Mouse (Mus musculus) ovary, postnatal 10 days (tissue): ENCODE data around the gene Epb41l2.
A peak's percentile ranks its signal among the peaks of the same experiment; 100 is the strongest.

Experiments used
- DNase-seq: peaks from one replicate; pipeline ENCODE4 v3.0.0; 2022; ENCODE audit warnings: low spot score

Epb41l2 gene

DNA sequence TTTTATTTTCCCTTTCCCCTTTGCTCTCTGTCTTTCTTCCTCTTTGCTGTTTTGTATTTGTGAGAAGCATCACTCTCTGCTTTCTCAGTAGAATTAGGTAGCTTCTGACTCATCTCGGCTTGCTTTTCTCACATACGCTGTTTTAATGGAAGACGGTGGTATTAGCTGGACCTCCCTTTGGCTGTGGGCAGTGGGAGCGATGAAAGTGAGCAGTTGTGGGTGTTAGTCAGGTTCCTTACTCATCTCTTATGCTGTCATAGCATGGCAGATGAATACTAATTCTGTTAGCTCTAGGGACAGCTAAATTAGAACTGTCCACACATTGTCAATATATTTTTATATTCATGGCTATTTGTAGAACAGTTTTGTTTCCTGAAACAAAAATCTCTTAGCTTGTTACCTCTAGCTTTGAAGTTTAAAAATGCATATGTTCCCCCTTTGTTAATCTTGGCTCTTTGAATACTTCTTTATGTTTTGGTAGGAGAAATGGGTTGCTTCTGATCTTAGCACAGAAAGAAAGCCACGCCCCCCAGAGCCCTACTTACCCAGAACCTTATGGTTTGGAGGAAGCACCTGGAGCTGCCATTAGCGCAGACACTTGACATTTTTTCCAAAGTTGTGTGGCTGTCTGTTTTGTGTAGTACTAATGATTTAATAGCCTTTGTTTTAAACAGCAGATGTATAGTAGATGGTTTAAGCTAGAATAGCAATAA, 78.1 kb downstream of the Epb41l2 start:
- no peak for DNase-seq

DNA sequence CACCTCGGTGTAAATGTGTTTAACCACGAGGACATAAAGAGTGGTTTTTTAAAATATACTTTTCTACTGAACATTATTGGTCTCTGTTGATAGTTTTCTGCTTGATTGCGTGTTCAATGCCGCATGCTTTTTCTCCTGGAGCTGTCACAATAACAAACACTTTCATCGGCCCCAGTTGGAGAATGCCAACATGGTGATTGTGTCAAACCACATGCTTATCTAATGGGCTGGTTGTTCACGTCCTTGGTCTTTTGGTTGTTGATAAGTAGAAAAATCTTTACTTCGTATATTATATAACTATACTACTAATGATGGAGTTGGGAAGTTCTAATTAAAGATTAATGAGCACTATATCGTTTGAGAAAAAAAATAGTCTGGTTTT, 78.7 kb downstream of the Epb41l2 start:
- DNase-seq, result no peak

DNA sequence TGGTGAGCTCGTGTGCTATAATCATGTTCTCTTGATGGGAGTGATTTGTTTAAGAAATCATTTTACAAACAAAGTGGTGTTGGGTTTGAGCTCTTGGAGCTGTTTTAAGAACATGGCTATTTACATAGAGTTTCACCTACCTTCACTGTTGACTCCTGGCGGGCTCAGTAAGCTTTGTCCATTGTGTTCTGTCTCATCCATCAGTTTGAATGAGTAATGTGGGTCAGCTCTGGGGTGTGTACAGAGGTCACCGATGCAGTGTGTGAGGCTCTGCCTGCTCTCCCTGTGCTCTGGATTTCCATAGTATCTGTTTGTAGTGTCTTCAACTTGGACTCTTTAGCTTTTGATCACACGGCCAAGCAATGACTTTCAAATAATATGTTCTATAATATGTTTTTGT, 79.6 kb downstream of the Epb41l2 start:
- no peak for DNase-seq

DNA sequence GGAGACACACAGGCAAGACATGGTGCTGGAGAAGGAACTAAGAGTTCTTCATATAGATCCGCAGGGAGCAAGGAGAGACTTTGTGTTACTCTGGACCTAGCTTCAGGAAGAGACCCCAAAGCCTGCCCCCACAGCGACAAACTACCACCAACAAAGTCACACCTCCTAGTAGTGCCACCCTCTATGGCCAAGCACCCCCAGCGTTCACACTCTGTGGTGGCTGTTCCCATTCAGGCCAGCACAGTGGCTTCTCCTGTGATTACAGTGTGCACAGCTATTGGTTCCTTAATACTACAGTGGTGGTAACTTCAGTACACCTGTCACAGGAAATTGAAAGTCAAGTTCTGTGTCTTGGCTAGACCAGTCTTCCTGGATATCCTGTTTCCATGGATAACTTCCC, 80.3 kb downstream of the Epb41l2 start:
- DNase-seq, result no peak

DNA sequence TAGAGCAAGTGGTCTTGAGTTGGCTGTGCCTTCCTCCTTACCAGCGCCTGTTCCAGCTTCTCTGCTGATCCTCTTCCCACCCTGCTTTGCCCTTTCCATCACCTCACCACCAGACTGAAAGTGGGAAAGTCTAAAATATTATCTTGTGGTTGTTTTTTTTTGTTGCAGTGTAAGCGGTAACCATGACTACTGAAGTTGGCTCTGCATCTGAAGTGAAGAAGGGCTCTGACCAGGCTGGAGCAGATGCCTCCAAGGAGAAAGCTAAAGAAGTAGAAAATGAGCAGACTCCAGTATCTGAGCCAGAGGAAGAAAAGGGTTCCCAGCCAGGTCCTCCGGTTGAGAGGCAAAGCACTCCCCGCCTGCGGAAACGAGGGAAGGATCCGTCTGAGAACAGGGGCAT, 81.8 kb downstream of the Epb41l2 start:
- no peak for DNase-seq

DNA sequence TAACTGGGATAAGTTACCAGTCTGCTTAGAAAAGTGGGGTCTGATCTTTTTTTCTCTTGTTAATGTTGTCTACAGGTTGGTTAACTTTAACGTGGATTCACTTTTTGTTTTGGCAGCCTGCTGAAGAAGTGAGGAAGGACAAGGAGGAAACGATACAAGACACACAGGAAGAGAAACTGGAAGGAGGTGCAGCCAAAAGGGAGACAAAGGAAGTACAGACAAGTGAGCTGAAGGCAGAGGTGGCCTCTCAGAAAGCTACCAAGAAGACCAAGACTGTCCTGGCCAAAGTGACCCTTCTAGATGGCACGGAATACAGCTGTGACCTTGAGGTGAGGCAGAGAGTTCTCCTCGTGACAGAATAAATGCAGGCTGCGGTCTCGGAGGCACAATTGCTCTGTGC, 84.0 kb downstream of the Epb41l2 start:
- no peak for DNase-seq

DNA sequence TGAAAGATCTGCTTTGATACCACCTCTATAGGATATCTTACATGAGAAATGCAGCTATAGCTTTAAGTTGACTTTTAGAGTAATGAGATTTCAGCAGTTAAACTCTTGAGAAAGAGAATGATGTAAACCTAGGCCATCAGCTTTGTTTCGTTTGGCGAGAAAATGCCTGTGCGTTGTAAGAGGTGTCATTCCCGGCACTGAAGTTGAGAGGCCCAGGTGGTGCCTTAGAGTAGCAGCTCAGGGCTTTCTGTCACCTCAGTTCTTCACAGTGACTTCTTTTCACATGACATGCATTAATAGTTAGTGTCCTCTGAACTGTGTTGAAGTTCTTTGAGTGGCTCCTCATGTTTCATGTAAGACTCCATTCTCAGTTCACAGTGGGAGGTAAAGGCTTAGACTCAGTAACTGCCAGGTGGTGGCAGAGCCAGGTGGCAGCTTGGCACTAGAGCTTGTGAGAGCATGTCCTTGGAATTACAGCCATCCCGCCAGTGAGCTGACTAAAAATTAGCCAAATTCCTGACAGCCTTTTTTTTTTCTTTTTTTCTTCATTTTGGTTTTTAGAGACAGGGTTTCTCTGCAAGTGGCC, 84.7 kb downstream of the Epb41l2 start:
- DNase-seq, result no peak

DNA sequence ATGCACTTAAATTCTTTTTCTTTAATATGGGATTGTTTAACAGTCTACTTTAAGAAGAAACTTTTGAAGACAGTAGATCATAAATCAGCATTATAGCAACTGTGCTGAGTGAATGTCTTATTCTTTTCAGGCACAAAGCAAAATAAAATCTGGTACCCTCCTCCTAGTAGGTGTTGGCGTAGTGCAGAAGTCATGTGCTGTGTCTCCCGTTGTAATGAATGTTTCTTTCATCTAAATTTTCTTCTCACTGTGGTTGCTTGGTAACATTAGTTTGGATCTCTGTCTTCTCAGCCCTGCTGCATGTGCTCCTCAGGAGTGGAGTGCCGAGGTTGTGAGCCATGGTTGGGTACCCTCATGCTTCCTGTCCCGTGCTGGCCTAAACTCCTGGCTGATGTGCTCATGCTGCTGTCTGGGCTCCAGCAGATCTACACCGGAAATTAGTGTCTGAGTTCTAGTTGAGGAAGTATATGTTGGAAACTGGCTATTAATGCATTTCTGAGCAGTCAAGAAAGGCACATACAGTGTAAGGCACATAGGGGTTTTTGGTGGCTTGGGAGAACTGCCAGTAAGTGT, 87.4 kb downstream of the Epb41l2 start:
- no peak for DNase-seq

DNA sequence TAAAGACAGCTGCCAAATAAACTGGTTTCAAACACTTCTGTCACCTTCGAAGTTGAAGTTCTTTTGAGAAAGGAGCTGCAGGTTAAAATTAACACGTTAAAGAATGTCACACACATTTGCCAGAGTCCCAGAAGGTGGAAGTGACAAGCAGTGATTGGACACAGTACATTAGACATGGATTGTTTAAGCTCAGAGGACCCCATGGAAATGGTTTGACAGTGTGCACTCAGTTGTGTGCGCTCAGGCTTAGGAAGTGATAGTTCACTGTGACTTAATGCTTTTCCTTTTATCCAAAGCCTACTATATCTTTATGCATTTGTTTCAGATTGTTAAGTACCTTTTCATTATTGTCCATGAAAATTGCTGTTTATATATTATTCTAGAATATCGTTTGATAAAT, 89.1 kb downstream of the Epb41l2 start:
- no peak for DNase-seq

DNA sequence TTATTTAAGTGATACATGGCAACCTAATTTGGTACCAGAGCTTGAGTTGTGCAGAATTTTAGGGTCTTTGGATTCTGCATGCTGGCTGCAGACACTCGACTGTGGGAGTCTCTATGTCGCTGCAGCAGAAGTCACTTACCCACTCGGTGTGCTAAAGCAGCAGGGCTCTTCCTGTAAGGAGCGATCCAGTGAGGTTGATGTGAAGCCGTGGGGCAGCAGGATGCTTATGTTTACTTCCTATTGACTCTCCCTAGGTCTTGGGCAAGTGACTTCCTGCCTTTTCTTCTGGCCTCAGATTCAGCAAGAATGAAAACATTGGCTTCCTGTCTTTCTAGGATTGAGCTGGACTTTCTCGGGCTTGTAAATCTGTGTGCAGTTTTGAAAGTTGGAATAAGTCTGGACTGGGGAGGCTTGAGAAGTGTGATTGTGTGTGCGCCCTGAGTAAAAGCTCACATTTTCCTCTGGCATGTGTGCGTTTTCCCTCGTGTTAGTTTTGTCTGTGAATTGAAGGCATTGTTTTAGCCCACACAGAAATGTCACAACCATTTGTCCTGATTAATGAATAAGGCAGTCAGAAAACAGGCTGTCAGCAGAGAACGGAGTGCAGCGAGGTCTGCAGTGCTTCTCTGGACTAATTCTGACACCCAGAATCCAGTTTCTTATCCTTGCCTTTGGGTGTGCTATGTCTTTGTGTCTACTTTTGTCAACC, 89.9 kb downstream of the Epb41l2 start:
- no peak for DNase-seq

DNA sequence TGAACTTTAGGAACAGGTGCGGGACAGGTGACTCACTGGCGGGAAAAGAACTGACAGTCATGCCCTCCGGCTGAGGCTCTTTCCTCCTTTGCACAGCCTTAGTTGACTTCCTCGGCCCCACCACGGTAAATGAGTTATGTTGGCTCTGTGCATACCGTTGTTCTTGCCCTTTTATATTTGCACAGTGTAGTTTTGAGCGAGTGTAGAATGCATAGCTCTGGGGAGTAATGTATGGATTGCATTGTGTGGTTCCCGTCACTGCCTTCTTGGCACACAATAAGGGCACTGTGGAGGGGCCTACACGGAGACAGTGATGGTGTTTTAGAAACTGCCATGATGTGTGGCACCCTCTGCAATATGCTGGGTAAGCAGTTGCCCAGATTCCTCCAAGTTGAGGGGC, 93.6 kb downstream of the Epb41l2 start:
- DNase-seq, result no peak

DNA sequence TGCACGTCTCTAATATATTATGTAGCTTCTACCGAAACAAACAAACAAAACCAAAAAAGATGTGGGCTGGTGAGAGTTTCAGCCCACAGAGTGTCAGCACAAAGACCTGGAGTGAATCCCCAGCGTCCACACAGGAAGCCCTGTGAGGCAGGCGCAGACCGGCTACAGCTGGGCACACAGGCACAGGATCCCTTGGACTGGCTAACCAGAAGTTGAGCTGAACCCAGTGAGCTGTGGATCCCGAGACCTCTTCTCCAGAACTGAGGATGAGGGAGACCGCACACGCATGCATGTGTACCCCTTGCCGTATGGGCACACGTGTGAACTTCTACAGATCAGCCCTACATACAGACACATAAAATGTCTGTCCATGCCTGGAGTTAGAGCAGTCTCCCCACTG, 94.2 kb downstream of the Epb41l2 start:
- no peak for DNase-seq

DNA sequence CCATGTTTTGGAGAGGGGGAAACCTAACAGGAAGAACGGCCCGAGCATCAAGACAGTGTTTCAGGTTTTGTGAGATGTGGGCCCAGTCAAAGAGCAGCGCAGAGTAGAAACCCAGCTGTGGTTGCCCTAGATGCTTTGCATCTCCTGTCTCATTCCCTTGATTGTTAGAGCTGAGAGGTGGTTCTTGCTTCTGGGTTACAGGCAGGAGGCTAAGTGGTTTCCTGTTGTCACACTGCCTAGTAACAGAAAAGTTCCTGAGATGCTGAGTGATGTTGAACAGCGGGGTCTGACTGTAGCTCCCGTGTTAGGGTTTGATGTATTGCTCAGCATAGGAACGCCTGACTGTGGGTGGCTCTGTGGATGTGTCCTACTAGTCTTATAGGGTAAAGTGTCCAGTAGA, 97.5 kb downstream of the Epb41l2 start:
- DNase-seq, result no peak

DNA sequence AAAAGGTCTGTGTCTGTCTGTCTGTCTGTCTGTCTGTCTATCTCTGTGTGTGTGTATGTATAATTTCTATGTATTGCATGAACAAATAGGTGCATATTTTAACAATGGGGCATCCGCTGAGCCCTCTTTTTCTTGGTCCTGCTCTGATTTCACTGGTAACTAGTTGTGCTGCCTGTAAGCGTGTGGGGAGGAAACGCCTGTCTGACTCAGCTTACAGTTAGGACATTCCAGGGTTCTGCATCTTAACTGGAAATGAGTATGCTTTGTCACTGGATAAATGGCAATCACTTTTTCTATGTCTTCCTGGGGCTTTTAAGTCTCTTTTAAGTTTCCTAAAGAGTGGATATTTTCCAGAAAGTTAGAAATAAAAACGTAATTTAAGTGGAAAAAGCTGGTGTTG, 98.4 kb downstream of the Epb41l2 start:
- DNase-seq, result no peak

DNA sequence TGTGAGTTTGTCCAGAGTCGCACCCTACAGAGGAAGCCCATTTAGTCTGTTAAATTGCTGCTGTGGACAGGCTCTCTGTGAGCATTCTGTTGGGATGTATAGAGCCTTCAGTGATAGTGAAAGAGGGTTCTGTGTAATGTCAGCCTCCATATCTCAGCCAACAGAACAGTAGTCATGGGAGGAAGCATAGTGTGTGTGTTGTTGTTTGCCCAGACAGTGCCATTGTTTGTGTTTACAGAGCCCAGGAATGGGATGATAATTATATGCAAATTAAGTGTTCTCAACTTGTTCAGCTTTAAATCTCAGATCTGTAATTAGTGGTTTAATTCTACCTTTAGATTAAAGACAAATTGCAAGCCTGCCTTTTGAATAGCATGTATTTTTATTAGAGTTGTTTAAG, 102.2 kb downstream of the Epb41l2 start:
- no peak for DNase-seq

DNA sequence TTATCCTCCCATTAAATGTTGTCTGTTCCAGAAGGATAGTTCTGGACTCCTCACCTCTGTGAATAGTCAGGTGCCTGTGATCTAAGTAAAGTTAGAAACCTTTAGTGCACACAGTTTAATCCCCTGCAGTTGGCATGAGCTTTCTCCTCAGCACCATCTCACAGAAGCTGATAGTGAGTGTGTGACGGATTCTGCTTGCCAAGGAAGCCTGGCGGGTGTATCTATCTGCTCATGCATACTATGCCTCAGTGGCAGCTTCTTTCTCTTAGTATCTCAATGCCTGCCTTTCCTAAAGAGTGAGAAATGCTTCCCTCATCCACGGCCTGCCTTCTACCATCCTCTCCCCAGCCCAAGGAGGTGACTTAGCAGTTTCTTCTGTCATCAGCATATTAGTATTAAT, 103.1 kb downstream of the Epb41l2 start:
- no peak for DNase-seq

DNA sequence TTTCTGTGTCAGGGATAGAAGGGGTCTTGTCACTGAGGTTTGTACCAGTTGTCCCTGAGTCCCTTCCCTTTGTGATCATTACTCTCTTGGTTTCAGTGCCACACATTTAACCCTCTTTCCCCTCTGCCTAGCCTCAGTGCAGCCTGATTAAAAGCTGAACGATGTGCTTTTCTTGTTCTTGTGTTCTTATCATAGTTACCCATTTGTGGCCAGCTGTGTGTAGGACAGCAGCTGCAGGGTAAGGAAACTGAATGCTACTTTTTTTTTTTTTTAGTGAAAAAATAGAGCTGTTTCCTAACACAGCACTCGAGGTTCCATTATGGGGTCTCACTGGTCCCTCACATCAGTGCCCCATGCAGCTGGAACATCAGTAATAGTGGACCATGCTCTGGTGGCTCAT, 106.9 kb downstream of the Epb41l2 start:
- DNase-seq, result no peak

DNA sequence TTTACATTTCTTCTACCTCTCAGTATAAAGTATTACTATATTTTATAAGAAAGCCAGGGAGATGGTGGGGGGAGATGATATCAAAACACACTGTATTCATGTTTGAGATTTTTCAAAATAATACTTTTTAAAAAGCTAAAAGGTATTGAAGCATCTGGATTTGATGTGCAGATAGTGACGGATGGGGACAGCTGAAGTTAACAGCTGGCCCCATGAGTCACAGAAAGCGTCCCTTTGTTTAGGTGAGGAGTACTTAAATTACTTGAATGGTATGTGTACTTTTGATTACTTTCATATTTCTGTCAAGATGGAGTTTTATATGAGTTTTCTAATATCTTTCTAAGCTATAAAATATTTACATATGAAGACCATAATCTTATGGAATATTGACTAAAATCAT, 112.3 kb downstream of the Epb41l2 start:
- DNase-seq, result no peak

DNA sequence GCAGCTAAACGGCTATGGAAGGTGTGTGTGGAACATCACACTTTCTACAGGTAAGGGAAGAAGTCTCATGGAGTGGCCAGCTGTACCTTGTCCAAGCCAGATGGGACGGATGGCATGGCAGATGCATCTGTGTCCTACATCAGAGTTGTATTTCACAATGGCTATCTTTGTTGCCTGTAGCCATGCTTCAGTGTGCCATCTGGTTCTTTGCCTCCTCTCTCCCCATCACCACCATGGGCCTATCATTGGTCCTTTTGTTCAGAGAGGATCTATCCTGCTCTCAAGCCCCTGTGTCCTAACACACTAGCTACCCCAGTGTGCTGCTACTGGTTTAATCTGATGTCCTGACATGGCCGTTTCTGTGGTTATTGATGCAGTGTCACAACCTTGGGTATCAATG, 120.1 kb downstream of the Epb41l2 start:
- DNase-seq, result no peak

DNA sequence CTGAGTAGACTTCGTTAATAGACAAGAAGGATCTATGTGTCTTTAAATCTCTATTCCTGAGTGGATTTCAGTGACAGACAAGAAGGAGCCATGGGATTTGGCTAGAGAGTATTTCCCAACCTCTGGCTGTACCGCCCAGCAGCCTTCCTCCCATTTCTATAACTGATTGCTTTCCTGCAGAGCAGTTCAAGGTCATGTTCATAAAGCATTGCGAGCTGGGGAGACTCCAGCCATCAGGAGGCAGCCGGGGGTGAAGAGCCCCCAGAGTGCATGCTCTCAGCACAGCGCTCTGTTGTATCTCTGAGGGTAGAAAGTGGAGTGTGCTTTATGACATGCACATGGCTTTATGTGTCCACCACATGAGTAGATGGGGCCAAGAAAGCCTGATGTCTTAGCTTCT, 123.2 kb downstream of the Epb41l2 start:
- DNase-seq, result no peak

DNA sequence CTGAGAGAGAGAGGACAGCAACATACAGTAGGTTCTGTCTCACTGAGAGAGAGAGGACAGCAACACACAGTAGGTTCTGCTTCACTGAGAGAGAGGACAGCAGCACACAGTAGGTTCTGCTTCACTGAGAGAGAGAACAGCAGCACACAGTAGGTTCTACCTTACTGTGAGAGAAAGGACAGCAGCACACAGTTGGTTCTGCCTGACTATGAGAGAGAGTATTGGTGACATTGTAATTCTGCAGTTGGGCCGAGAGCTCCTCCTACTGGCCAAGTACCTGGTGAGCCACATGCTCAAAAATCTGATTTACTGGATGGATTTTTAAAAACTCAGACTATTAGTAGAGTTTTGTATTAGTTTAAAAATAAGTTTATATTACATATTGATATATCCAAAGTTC, 128.9 kb downstream of the Epb41l2 start:
- peak; percentile 36 for DNase-seq

DNA sequence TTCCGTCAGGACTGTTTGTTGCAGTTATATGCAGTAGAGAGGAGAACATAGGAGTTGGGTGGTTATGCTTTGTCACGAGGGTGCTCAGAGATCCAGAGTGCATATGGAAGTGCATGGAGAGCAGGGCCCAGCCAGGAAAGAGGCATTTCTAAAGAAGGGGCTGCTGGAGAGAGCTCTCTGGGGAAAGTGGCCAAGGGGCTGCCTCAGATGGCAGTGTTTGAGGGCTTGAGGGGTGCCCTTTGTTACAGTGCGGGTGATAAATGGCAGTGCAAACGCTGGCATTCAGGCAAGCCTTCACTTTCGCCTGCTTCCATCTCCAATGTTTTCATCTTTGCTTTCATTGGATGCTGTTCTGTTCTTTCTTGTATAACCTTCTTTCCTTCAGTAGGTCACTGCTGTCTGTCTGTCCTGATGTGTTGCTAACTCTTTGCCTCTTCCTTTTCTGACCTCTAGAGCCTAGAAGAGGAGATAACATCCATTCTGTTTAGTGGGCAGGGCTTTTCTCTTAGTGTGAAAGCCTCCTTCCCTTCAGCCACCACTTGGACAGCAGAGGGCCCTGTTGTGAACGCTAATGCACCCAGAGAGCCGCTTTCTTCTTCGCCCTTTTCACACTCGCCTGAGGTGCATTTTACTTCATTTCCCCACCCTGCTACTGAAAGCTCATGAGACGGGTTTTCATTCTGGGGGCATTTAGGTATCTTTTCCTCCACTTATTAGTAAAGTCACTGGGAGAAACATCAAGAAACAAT, 139.9 kb downstream of the Epb41l2 start:
- no peak for DNase-seq

DNA sequence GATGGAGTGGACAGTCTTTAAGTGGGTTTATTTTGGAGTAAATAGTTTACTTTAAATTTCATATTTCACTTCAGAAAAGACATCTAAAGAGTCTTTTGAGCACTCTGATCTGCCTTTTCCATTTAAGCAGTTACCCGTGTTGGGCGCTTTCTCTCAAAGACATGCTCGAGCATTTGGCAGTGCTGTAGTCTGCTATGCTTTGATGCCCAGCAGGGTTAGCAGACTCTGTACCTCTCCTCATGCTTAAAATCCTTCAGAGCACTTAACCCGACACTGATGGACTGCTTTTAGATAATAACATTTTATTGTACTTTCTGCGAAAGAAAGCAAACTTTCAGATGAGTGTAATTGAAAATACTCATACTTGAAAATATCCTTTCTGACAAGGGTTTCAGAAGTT, 143.7 kb downstream of the Epb41l2 start:
- no peak for DNase-seq
